Mouse (Mus musculus): ENCODE data around the gene Fut2.

The Fut2 gene

GRCm38 (mm10) chr7:45666161-45666560 is at the start of gene Fut2:
Fut2 (minus strand) TSS chr7:45666394.
- no peak for DNase-seq (ENCODE audit: low read depth)

DNA sequence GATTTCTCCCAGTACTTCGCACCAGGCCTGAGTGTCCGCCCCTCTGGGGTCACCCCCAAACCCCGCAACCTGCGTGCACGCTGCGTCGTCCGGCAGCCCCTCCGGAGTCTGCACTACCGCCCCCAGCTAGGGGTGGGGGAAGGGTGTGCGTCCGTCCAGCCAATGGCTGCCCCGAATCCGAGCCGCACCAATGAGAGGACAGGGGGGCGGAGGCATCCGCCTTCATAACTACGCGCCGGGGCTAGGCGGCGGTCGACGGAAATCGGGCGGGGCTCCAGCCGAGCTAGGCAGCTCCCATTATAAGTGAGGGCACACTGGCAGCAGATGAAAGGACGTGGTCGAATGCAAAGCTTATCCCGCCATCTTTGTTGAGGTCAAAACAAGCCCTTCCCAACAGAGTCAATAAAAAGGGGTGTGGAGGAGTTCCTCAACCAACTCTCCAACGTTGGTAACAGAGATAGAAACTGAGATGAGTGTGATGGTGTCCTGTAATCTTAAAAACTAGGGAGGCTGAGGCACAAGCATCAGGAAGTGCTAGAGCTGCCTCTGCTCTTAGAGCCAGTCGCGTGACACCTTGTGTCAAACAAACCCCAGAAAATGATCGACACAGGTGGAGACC is 49.0 kb upstream of the Fut2 start, which contains the start of gene Rpl18:
Gene Rpl18, plus strand, starts transcription at position 368 of the 619 bp plus-strand sequence.
- peak; percentile 92 for DNase-seq (ENCODE audit: low read depth)

- DNase-seq (ENCODE audit: low read depth), result no peak
These were observed 48.5 kb upstream of the Fut2 start for GRCm38 (mm10) chr7:45714630-45715089.

DNA sequence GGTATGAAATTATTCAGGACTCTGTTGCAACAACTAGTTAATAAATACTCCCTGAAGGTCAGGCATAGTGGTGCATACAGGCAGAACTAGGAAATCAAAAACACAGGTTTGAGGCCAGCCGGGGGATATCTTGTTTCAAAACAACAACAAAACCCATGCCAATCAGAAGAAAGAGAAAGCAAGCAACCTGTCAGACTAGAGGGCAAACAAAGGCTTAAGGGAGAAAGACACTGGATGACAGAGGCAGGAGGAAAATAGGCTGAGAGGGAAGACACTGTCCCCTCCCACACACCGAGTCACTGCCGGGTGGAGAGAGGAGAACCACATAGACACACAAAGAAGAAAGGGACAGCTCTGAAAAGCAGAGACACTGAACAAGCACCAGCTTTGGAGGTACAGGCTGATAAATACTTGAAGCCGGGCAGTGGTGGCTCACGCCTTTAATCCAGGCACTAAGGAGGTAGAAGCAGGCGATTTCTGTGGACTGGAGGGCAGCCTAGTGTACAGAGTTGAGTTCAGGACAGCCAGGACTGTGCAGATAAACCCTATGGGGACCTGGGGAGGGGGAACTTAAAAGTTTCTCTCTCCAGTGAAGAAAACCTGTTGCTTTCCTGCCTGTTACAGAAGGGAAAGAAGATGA is 47.8 kb upstream of the Fut2 start:
- no peak for DNase-seq (ENCODE audit: low read depth)

GRCm38 (mm10) chr7:45713396-45713795 is 47.2 kb upstream of the Fut2 start:
- no peak for DNase-seq (ENCODE audit: low read depth)

DNA sequence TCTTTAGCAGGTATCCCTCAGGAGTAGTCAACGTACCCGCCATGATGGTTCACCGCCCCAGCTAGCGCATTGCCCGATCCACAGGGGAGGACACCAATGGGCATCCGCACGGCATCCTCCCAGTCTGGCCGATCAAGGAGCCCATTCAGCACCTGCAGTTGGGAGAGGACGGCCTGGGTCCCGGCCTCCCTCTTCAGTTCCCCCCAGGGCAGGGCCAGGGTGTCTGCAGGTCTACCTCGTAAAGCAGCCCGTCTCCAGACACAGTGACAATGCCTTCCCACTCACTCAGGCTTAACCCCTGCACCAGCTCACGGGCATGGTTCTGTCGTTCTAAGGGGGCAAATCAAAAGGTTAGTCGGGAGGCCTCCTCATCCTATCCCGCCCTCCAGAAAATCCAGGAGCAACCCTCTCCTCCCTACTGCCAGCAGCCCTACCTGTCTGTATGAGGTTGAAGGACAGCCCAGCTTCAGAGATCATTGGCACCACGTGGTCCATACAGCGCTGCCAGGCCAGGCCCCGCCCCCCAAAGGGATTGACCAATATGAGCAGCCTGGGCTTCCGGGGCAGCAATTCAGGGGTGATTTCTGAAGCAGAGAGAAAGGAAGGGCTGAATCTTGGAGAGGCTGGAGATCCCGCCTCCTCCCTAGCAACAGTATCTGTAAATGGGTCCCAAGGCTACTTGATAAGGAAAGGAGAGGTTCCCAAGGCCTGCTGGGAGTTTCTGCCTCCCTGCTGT is 46.0 kb upstream of the Fut2 start:
- DNase-seq (ENCODE audit: low read depth), result no peak

GRCm38 (mm10) chr7:45711316-45712021 is 45.3 kb upstream of the Fut2 start:
- no peak for DNase-seq (ENCODE audit: low read depth)

GRCm38 (mm10) chr7:45710477-45711191 is 44.4 kb upstream of the Fut2 start:
- no peak for DNase-seq (ENCODE audit: low read depth)

- no peak for DNase-seq (ENCODE audit: low read depth)
These were observed 43.6 kb upstream of the Fut2 start for GRCm38 (mm10) chr7:45709677-45710355.

- no peak for DNase-seq (ENCODE audit: low read depth)
These were observed 42.8 kb upstream of the Fut2 start for GRCm38 (mm10) chr7:45709036-45709435.

- no peak for DNase-seq (ENCODE audit: low read depth)
These were observed 42.1 kb upstream of the Fut2 start for GRCm38 (mm10) chr7:45708221-45708761.

- DNase-seq (ENCODE audit: low read depth), result peak; percentile 91
These were observed 41.3 kb upstream of the Fut2 start for GRCm38 (mm10) chr7:45707375-45707967.

GRCm38 (mm10) chr7:45706721-45707241 is 40.6 kb upstream of the Fut2 start:
- no peak for DNase-seq (ENCODE audit: low read depth)

DNA sequence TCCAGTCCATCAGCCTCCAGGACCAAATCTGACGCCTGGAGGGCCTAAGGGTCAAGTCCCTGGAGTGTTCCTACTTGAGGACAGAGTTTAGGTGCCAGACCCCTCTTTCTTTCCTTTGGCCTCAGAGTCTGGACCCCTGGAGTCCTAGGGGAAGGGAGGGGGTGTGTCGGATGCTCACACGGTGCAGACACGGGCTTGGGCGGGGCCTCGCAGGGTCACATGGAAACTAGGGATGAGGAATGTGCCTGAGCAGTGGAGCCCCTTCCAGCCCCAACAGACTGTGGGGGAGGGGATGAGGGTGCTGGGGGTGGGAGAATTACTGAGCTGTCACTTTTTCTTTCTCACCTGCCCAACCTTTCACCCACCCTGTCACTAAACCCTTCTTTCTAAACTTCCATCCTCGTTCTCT is 39.7 kb upstream of the Fut2 start:
- DNase-seq (ENCODE audit: low read depth), result no peak

GRCm38 (mm10) chr7:45705443-45705864 is 39.3 kb upstream of the Fut2 start:
- DNase-seq (ENCODE audit: low read depth), result no peak

DNA sequence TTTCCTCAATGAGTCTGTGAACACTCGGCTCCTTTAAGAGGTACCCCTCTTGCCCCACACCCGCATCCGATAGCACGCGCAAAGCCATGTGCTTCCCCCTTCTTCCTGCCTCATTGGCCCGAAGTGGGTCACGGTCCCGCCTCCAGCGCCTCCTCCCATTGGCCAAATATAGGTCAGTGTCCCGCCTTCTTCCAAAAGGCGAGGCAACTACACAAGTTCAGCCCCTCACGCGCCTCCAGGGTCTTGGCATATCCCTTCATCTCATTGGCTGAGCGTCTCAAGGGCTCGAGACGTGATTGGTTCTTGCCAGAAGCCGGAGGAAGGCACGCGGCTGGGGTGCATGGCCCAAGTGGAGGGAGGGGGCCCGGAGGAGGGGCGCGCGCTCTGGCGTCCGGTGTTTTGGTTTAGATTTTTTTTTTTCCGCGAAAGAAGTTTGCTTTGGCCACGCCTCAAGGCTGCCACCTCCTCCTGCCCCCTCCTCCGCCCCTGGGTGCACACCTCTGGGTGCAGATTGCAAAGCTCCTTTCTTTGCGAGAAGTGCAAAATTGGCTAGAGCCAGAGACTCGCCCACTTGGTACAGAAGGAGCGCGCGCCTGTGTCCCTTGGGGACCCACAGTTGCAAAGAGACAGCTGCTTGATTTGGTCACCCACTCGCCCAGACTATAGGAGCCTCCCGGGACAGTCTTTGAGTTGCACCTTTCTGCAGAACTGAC is 38.7 kb upstream of the Fut2 start, which contains the start of gene Dbp:
Gene Dbp, plus strand, starts transcription at position 359 of the 713 bp plus-strand sequence.
- DNase-seq (ENCODE audit: low read depth), result peak; percentile 100

DNA sequence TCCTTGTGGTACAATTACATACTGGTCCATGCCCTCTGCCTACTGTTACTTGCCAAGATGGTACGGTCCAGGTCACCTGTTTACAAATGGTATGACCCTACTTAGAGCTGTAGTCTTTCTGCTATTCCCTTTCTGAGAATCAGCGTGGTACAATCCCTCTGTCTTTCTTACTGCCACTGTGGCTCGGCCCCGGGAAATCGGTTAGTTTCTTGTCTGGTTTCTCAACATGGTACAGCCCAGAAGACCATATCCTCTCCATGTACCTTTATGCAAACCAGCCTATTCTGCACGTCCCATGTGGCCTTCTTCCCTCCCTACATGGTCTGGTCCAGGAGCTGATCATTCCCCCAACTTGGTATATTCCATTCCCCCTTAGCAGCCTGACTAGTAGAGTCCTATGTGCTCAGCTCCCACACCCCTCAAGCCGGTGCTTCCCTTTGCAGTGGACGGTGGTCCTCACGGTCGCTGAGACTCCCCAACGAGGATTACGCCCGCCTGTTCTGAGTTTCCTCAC is 37.9 kb upstream of the Fut2 start:
- DNase-seq (ENCODE audit: low read depth), result no peak

GRCm38 (mm10) chr7:45703521-45704033 is 37.4 kb upstream of the Fut2 start:
- DNase-seq (ENCODE audit: low read depth), result no peak

Data from fibroblast of lung, adult 2 months (primary cell).